Mouse (Mus musculus) adrenal gland, postnatal 10 days (tissue): ENCODE measurements at regions not wholly inside any gene's neighbourhood (a gene's known extent, or its start where the extent isn't known, plus 50 kb on each side); places are given as distances from the start of the nearest gene placed in this dataset.

Experiments used
- DNase-seq: peaks from one replicate; pipeline ENCODE4 v3.0.0; 2021; ENCODE audit warnings: mixed read lengths

- DNase-seq, result peak; percentile 3
These were observed 53.9 kb upstream of the Bpifa3 start for GRCm38 (mm10) chr2:154076271-154076670.
